Mouse (Mus musculus) intestine, embryonic 16.5 days (tissue): ENCODE measurements around the gene Stap1. TPM values are rescaled to one million over a fixed set of nuclear protein-coding genes. Genes with fewer than 3 reads are reported as not detected.

Experiments used
- ATAC-seq: fragments of 200-750 bp; cut with Nextera tagmentation; 2 replicates; pipeline ENCODE4 v1.8.0; 2017; ENCODE audit warnings: moderate TSS enrichment, moderate library complexity
- H3K27ac ChIP-seq: fragments of 300-500 bp; sonication (generic); 2 replicates; pipeline ENCODE4 v1.5.1; 2014; ENCODE audit warnings: mild to moderate bottlenecking, low read length
- H3K27me3 ChIP-seq: fragments of 300-500 bp; sonication (generic); replicated peaks from 2 replicates; pipeline ENCODE4 v1.6.1; 2014; ENCODE audit warnings: low read length, control low read depth, mixed read lengths; ENCODE audit not compliant: control insufficient read depth, insufficient read depth
- H3K36me3 ChIP-seq: fragments of 300-500 bp; sonication (generic); 2 replicates; pipeline ENCODE4 v1.6.1; 2014; ENCODE audit warnings: low read length, control low read depth; ENCODE audit not compliant: control insufficient read depth, insufficient read depth
- H3K4me1 ChIP-seq: fragments of 300-500 bp; sonication (generic); 2 replicates; pipeline ENCODE4 v1.6.1; 2014; ENCODE audit warnings: low read length, control low read depth, mixed read lengths; ENCODE audit not compliant: control insufficient read depth, insufficient read depth
- H3K4me2 ChIP-seq: fragments of 300-500 bp; sonication (generic); 2 replicates; pipeline ENCODE4 v1.6.1; 2014; ENCODE audit warnings: low read depth, low read length, control low read depth
- H3K4me3 ChIP-seq: fragments of 300-500 bp; sonication (generic); 2 replicates; pipeline ENCODE4 v1.5.1; 2014; ENCODE audit warnings: mild to moderate bottlenecking, low read length
- H3K9ac ChIP-seq: fragments of 300-500 bp; sonication (generic); 2 replicates; pipeline ENCODE4 v1.6.1; 2014; ENCODE audit warnings: low read depth, low read length
- H3K9me3 ChIP-seq: fragments of 300-500 bp; sonication (generic); 2 replicates; pipeline ENCODE4 v1.6.1; 2016; ENCODE audit warnings: low read length, control low read depth; ENCODE audit not compliant: control insufficient read depth
- WGBS: fragments of 180-500 bp; shearing (Covaris S2); extraction: QIAGEN DNeasy Blood & Tissue Kit; methylation state at CpG from one replicate; pipeline ENCODE4 v1.1.7; 2014; 5-methylcytosine and 5-hydroxymethylcytosine counted together
- polyA plus RNA-seq: library from polyadenylated mRNA; unstranded; fragments of >200 nt; fragmentation: Nextera tagmentation; extraction: Ambion mirVana; gene quantifications from 2 replicates; pipeline ENCODE4 v1.2.1, GENCODE M21; 2015

The Stap1 gene
- polyA plus RNA-seq, 1 experiment from 2014 or later = 0.60 TPM

- Histone ChIP-seq H3K9me3 (no peaks in the 10 kb centered on the region), H3K27me3 (no peaks in the 10 kb centered on the region), H3K27ac (no peak overlapping the region), H3K4me1 (no peaks in the 10 kb centered on the region), H3K4me3 (no peak overlapping the region), H3K36me3 (no peaks in the 10 kb centered on the region), H3K4me2 (no peak overlapping the region), H3K9ac (no peak overlapping the region)
- ATAC-seq = no peak
- WGBS = 77% methylated on average over 3 of the region's 3 CpGs
Measured at GRCm38 (mm10) chr5:86078720-86079334, 7.3 kb downstream of the Stap1 start.

DNA sequence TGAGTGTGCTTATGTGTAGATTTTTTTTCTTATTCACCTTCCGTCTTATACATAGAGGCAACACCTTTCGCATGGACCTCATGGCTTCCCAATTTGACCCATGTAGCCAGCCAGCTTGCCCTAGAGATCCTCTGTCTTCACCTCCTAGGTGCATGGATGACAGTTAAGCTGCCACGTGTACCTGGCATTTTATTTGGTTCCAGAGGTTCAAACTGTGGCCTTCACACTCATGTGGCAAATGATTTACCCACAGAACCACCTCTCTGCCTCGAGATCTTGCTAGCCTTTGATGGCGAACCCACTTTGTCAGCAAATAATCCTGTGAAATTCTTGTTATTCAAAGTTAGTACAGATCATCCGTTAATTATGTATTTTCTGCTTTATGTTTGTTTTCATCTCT is 12.4 kb downstream of the Stap1 start:
- no peaks in the 10 kb centered on the region for H3K9me3 ChIP-seq
- H3K4me2 ChIP-seq = no peak overlapping the region
- H3K4me3 ChIP-seq = no peak overlapping the region
- no peaks in the 10 kb centered on the region for H3K27me3 ChIP-seq
- no peaks in the 10 kb centered on the region for H3K4me1 ChIP-seq
- H3K27ac ChIP-seq = no peak overlapping the region
- no peak for ATAC-seq
- 80% methylated on average over 6 of the region's 6 CpGs for WGBS
- H3K9ac ChIP-seq = no peak overlapping the region
- no peaks in the 10 kb centered on the region for H3K36me3 ChIP-seq

GRCm38 (mm10) chr5:86084979-86085378 is 13.4 kb downstream of the Stap1 start:
- no peak overlapping the region for H3K27ac ChIP-seq
- 78% methylated on average over 7 of the region's 7 CpGs for WGBS
- H3K27me3 ChIP-seq = no peaks in the 10 kb centered on the region
- H3K4me2 ChIP-seq = no peak overlapping the region
- no peak overlapping the region for H3K9ac ChIP-seq
- ATAC-seq = no peak
- H3K9me3 ChIP-seq = no peaks in the 10 kb centered on the region
- no peaks in the 10 kb centered on the region for H3K36me3 ChIP-seq
- H3K4me1 ChIP-seq = no peaks in the 10 kb centered on the region
- H3K4me3 ChIP-seq = no peak overlapping the region

DNA sequence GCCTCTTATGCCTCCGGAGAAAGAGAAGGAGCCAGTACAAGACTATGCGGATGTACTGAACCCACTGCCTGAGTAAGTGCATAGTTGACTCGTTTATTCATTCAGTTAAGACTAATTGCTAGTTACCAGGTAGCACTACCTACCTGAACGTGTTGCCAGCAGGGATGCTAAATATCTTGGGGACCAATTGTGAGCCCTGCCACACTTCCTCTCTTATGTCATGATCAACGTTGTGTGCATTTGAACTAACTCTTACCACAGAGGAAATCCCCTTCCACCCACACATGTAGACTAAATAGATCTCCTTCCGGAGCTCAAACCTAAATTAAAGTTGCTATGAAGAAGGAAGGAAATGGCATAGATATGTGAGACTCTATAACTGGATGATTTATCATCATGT is 15.2 kb downstream of the Stap1 start:
- Histone ChIP-seq H3K4me1 (no peaks in the 10 kb centered on the region), H3K4me3 (no peak overlapping the region), H3K4me2 (no peak overlapping the region), H3K36me3 (no peaks in the 10 kb centered on the region), H3K9ac (no peak overlapping the region), H3K27ac (no peak overlapping the region), H3K27me3 (no peaks in the 10 kb centered on the region), H3K9me3 (no peaks in the 10 kb centered on the region)
- 79% methylated on average over 6 of the region's 6 CpGs for WGBS
- ATAC-seq = no peak

- Histone ChIP-seq H3K27me3 (no peaks in the 10 kb centered on the region), H3K4me2 (no peak overlapping the region), H3K27ac (no peak overlapping the region), H3K9me3 (no peaks in the 10 kb centered on the region), H3K4me3 (no peak overlapping the region), H3K9ac (no peak overlapping the region), H3K36me3 (no peaks in the 10 kb centered on the region), H3K4me1 (no peaks in the 10 kb centered on the region)
- no peak for ATAC-seq
- 77% methylated on average over 9 of the region's 9 CpGs for WGBS
Measured at GRCm38 (mm10) chr5:86094754-86095153, 23.2 kb downstream of the Stap1 start.

DNA sequence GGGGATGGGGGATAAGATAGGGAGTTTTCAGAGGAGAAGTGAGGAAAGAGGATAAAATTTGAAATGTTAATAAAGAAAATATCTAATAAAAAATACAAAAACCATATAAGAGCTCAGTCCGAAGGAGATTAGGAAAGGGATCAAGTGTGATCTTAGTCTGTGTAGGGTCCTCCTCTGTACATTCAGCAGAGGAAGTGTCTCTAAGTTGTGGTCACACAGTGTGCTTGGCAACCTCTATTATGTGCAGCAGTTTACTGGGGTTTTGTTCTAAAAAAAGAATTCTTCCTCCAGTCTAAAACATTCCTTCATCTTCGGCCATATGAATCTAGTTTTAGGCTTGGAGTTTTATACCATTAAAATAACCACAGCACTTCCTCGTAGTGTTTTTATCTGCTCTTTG is 27.4 kb downstream of the Stap1 start:
- H3K4me1 ChIP-seq = no peaks in the 10 kb centered on the region
- H3K9ac ChIP-seq = no peak overlapping the region
- H3K9me3 ChIP-seq = no peaks in the 10 kb centered on the region
- H3K36me3 ChIP-seq = no peaks in the 10 kb centered on the region
- H3K27ac ChIP-seq = no peak overlapping the region
- H3K27me3 ChIP-seq = no peaks in the 10 kb centered on the region
- ATAC-seq = no peak
- no peak overlapping the region for H3K4me2 ChIP-seq
- H3K4me3 ChIP-seq = no peak overlapping the region
- WGBS = 84% methylated on average over 3 of the region's 3 CpGs

GRCm38 (mm10) chr5:86100621-86101020 is 29.1 kb downstream of the Stap1 start:
- H3K9ac ChIP-seq = no peak overlapping the region
- H3K27ac ChIP-seq = no peak overlapping the region
- no peak for ATAC-seq
- H3K27me3 ChIP-seq = no peaks in the 10 kb centered on the region
- H3K36me3 ChIP-seq = no peaks in the 10 kb centered on the region
- H3K4me2 ChIP-seq = no peak overlapping the region
- no peak overlapping the region for H3K4me3 ChIP-seq
- H3K9me3 ChIP-seq = no peaks in the 10 kb centered on the region
- 77% methylated on average over 3 of the region's 3 CpGs for WGBS
- no peaks in the 10 kb centered on the region for H3K4me1 ChIP-seq

DNA sequence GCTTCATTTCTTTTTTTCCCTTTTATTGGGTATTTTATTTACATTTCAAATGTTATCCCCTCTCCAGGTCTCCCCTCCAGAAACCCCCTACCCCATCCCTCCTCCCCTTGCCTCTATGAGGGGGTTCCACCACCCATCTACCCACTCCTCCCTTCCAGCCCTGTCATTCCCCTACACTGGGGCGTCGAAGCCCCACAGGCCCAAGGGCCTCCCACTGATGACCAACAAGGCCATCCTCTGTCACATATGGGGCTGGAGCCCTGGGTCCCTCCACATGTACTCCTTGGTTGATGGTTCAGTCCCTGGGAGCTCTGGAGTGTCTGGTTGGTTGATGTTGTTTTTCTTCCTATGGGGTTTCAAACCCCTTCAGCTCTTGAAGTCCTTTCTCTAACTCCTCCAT is 30.6 kb downstream of the Stap1 start:
- Histone ChIP-seq H3K27me3 (no peaks in the 10 kb centered on the region), H3K4me1 (no peaks in the 10 kb centered on the region), H3K9ac (no peak overlapping the region), H3K4me3 (no peak overlapping the region), H3K9me3 (no peaks in the 10 kb centered on the region), H3K27ac (no peak overlapping the region), H3K4me2 (no peak overlapping the region), H3K36me3 (no peaks in the 10 kb centered on the region)
- ATAC-seq = no peak
- 97% methylated on average over 2 of the region's 2 CpGs for WGBS

- WGBS = 81% methylated on average over 2 of the region's 2 CpGs
- ATAC-seq = no peak
- H3K4me3 ChIP-seq = no peak overlapping the region
- no peak overlapping the region for H3K27ac ChIP-seq
- H3K27me3 ChIP-seq = no peaks in the 10 kb centered on the region
- no peak overlapping the region for H3K9ac ChIP-seq
- H3K9me3 ChIP-seq = no peaks in the 10 kb centered on the region
- H3K36me3 ChIP-seq = no peaks in the 10 kb centered on the region
- no peaks in the 10 kb centered on the region for H3K4me1 ChIP-seq
- H3K4me2 ChIP-seq = no peak overlapping the region
Measured at GRCm38 (mm10) chr5:86106610-86107009, 35.1 kb downstream of the Stap1 start.

GRCm38 (mm10) chr5:86111074-86111473 is 39.5 kb downstream of the Stap1 start:
- no peaks in the 10 kb centered on the region for H3K27me3 ChIP-seq
- no peaks in the 10 kb centered on the region for H3K36me3 ChIP-seq
- WGBS = 92% methylated on average over 1 of the region's 1 CpGs
- no peaks in the 10 kb centered on the region for H3K9me3 ChIP-seq
- H3K4me2 ChIP-seq = no peak overlapping the region
- no peaks in the 10 kb centered on the region for H3K4me1 ChIP-seq
- H3K4me3 ChIP-seq = no peak overlapping the region
- no peak for ATAC-seq
- no peak overlapping the region for H3K9ac ChIP-seq
- no peak overlapping the region for H3K27ac ChIP-seq
